Mouse (Mus musculus) central nervous system, embryonic 14 days (tissue): ENCODE data around the gene Nhlh2. TPM values are rescaled to one million over a fixed set of nuclear protein-coding genes. Genes with fewer than 3 reads are reported as not detected.

Experiments used
- polyA plus RNA-seq: library from polyadenylated mRNA; depleted of rRNA; stranded (reverse); fragments of >200 nt; gene quantifications from 2 replicates; pipeline ENCODE4 v1.2.3, GENCODE M21; 2012; rRNA removed

The Nhlh2 gene
- polyA plus RNA-seq = 31.4 and 33.2 TPM in 2 replicates

DNA sequence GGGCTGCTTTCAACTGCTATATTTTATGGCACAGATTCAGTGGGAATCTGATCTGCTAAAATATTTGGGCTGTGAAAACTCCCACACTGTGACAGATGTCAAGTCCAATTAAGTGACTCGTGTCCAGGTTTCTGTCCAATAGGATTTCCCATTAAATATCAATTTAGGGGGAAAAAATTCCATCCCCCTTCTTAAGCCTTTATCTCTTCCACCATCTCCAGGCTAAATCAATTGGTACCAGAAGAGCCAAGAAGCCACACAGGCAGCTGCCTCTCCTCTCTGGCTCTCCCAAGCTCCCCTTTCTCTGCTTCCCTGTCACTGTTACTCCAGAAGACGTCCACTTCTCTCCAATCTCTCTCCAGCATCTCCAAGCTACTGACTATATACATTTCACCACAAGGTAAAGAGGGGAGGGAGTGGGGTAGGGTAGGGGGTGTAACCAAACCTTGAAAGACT lies at the start of gene Nhlh2:
Gene Nhlh2 (plus strand): TSS at position 151 of the 456 bp plus-strand sequence.

Other genes starting within 250 kb of the Nhlh2 start
- 0.45 and 1.0 TPM in 2 replicates for gene Mab21l3, start 161.1 kb upstream of the Nhlh2 start, polyA plus RNA-seq
- 11.7 and 14.0 TPM in 2 replicates for gene Slc22a15, start 85.6 kb upstream of the Nhlh2 start, polyA plus RNA-seq
- gene Casq2, start 76.3 kb downstream of the Nhlh2 start, polyA plus RNA-seq = 0.28 and 16.3 TPM in 2 replicates
- gene Vangl1, start 194.6 kb downstream of the Nhlh2 start, polyA plus RNA-seq = 7.6 and 12.7 TPM in 2 replicates